Mouse (Mus musculus) megakaryocyte, embryonic 14.5 days (primary cell): ENCODE results near the gene Gm29644.
"Not testable (repeated sequence)": the region's sequence is repeated elsewhere in the genome, so short reads cannot be mapped to it uniquely, and the experiment has no call there.

Experiments used
- FLI1 ChIP-seq: IDR thresholded peaks from 2 replicates; pipeline ENCODE4 v1.6.1; 2012; ENCODE audit warnings: low read length, inconsistent platforms, mixed read lengths
- GATA1 ChIP-seq: IDR thresholded peaks from 3 replicates; pipeline ENCODE4 v1.6.1; 2012; ENCODE audit warnings: mixed read lengths, low read length, inconsistent platforms, borderline replicate concordance

- TF ChIP-seq GATA1, FLI1: not testable (repeated sequence)
Observed at GRCm38 (mm10) chrY:70273542-70273941, 29.6 kb downstream of the Gm29644 start, which contains the start of gene Gm21118.
